Mouse (Mus musculus) kidney, adult 18-20 months (tissue): ENCODE results near the gene Pxn.
"Not testable (repeated sequence)": the region's sequence is repeated elsewhere in the genome, so short reads cannot be mapped to it uniquely, and the experiment has no call there.

Experiments
- DNase-seq: peaks from one replicate; pipeline ENCODE4 v3.0.0; 2021

Gene Pxn

DNA sequence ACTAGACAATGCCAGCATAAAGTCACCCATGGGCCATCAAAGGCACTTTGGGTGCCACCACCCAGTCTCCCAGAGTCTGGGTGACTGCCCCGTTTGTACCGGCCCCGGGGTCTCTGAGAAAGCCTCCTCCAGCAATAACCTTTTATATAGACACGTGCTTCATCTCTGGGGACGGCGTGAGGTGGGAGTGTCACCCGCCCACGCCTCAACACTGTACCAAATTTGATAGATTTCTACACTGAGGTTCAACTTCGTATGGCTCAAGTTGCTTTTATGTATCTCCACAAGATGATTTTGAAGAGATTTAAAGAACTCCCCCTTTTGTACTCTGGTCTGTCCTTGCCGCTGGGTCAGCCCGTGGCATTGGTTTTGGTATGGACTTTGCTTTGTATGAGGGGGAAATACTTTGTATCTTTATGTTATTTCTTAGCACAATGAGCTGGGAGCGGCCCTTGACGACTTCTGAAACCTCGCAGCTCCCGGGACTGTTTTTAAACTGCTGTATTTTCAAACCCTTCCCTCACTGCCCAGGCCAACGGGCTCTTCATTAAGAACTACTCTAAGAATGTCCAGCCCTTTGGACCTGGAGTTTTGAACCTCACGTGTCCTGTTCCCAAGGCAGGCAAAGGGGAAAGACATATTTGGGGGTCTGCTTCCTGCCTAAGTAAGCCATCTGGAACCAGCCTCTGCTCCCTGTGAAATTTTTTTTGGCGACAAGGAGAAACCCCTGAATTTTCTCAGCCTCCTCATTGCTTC, 48.2 kb downstream of the Pxn start:
- DNase-seq, result no peak

DNA sequence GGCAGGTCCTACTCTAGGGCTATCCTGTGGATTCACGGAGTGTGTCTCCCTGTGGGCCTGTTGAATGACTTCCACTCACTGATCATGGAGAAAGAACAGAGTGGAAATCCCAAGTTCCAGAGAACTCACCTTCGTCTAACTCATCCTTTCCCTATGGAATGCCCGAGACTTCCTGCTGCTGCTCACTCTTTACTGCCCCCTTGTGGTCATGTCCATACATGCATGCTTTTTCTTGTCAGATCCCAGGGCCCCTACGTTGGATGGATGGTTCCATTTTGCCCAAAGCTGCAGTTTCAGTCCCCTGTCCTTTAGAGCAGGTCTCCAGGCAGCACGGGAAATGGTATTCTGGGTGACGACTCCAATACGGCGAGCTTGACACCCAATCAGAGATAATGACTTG, 49.7 kb downstream of the Pxn start:
- DNase-seq, result peak; percentile 81

DNA sequence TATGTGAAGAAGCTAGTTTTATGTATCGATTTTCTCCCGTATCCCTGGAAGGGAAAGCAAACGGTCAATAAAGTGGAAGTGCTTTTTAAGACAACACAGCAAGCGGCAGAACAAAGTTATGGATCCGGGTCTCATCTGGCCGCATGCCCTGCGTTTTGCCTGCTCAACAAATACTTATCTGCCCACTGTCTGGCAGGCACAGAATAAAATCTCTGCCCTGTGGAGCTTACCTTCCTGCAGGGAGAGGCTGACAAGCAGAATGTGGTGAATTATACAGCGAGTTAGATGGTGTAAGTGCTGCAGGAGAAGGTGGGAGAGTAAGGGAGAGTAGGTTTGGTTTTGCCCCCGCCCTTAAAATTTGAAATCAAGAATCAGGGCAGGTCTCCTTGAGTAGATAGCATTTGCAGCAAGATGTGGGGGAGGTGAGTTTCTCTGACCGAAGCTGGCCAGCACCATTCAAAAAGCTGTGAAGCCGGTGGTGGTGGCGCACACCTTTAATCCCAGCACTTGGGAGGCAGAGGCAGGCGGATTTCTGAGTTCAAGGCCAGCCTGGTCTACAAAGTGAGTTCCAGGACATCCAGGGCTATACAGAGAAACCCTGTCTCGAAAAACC, 51.8 kb downstream of the Pxn start:
- no peak for DNase-seq

GRCm38 (mm10) chr5:115559237-115560101, 53.0 kb downstream of the Pxn start, which contains the start of gene Rplp0:
Rplp0 (plus strand) TSS chr5:115559467.
- DNase-seq, result peak; percentile 100

DNA sequence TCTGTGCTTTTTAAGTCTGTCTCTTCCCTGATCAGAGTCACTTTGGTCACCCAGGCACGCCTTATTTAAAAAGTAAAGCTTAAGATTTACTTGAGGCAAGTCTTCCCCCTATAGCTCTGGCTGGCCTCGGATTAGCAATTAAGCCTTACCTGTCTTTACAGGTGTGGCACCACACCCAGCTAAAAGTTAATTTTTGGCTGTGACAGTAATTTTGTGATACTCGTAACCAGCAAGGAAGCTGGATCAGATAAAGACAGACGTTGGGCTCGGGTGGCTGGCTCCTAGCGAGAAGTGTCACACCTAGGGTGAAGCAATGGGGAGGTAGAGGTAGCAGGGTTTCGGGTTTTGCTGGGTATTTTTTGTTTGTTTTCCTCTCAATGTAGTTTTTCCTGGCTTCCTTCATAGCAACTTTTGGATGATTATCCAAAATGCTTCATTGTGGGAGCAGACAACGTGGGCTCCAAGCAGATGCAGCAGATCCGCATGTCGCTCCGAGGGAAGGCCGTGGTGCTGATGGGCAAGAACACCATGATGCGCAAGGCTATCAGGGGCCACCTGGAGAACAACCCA, 53.9 kb downstream of the Pxn start:
- no peak for DNase-seq

DNA sequence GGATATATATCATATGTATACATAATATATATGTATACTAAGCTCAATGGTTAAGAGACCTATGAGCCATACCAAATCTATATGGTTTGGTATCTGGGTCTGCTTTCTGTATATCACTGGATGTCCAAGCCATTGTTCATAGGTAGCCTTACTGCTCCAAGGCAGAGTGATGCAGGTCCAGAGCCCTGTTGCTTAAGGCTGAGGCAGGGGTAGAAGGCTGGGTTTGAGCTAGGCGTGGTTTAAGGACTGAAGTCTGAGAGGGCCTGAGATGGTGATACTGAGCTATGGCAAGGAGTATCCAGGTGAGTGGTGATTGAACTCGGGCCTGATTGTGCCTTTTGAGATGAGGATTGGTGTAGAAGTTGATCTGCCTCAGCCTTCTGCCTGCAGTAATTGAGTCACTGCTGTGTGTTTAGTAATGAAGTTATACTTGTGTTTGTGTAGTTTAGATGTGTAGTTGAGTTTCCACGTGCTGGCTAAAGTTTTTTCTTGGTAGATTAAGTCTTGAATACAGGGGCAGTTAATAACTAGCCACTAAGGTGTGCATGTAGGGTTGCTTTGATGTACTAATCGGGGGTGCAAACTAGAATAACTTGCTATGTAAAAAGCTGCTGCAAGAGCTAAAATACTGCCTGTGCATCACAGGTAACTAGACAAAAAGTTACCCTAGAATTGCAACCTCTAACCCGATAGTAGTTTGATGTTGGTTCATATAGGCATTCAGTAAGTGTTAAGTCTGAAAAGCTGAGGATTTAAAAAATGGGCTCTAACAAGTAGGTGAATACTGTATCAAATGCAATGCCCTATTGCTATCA, 57.5 kb downstream of the Pxn start:
- no peak for DNase-seq

GRCm38 (mm10) chr5:115564737-115565393, 58.4 kb downstream of the Pxn start, which contains the start of gene Gcn1l1:
Gcn1l1 (plus strand) TSS chr5:115565254.
- DNase-seq, result peak; percentile 81

GRCm38 (mm10) chr5:115565403-115565802, 58.9 kb downstream of the Pxn start:
- DNase-seq, result no peak

DNA sequence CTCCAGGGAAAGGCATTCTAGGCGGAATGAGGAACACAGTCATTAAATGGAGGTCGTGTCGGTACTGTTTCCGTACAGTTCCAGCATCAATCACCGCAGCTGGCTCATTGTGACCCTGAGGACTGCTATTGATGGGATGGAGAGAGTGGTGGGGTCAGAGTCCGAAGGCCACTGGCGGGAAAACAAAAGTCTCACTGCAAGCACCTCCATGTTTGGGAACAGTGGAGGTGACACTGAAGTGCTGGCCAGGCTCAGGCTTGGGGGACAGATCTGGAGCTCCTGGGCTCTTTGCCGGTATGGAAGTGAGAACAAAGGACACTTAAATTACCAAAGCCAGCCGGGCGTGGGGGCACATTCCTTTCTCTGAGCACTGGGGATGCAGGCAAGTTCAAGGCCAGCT, 62.2 kb downstream of the Pxn start:
- DNase-seq, result peak; percentile 60

GRCm38 (mm10) chr5:115569308-115569707, 62.8 kb downstream of the Pxn start:
- DNase-seq, result no peak

DNA sequence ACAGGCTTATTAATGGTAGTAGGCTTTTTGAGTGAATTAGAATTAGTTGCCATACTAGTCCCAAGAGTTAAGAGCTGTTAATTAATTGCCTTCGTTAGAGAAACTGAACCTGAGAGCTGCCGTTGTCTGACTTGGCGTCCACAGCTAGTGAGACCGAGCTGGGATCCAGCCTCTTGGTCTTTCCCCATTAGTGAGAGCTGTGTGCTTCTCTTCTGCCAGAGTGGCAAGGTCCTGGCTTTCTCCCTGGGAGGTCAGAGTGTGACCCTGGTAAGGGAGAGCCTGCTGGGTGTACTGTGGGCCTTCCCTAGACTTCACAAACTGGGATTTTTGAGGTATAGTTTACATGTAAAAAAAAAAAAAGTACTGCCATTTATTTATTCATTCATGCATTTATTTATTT, 63.2 kb downstream of the Pxn start:
- no peak for DNase-seq

DNA sequence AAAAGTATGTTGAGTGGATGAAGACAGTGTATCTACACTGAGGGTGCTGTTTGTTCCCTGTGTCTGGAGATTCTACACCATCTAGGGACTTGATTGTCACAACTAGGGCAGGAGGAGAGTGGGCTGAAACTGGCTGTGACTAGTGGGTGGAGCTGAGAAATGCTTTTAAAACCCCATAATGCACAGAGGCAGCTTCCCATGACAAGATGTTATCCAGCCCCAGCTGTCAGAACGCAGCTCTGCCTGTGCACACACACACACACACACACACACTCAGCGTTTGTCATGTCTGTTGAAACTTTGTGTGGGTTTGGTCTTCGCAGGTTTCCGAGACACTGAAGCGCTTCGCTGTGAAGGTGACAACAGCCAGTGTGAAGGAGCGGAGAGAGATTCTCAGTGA, 64.6 kb downstream of the Pxn start:
- no peak for DNase-seq

- peak; percentile 75 for DNase-seq
Observed at GRCm38 (mm10) chr5:115572679-115573535, 66.4 kb downstream of the Pxn start.

DNA sequence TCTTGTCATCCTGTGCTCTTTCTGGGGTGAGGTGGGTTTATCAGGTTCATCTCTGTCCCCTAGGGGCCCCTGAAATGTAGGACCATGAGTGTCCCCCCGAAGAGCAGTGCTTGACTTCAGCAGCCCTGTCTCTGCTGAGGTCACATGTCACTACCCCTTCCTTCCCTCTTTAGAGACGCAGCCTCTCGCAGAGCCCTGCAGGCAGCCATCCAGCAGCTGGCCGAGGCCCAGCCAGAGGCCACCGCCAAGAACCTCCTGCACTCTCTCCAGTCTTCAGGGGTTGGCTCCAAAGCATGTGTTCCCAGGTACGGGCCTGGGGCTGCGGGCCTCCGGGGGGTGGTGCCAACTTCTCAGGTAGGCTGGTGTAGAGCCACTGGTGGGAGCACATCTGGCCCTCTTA, 68.5 kb downstream of the Pxn start:
- DNase-seq, result peak; percentile 79

DNA sequence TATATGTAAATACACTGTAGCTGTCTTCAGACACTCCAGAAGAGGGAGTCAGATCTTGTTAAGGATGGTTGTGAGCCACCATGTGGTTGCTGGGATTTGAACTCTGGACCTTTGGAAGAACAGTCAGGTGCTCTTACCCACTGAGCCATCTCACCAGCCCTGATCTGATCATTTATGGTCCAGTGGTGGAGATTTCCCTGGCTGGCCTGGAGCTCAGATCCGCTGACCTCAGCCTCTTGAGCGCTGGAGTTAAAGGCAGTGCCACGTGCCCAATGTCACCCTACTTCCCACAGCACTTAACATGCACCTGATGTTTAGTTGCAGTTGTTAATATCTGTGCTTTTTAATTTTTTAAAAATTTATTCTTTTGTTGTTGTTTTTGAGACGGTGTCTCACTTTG, 71.2 kb downstream of the Pxn start:
- DNase-seq, result not testable (repeated sequence)

- DNase-seq, result no peak
Observed at GRCm38 (mm10) chr5:115578922-115579321, 72.4 kb downstream of the Pxn start.

GRCm38 (mm10) chr5:115579363-115579762, 72.9 kb downstream of the Pxn start:
- no peak for DNase-seq

DNA sequence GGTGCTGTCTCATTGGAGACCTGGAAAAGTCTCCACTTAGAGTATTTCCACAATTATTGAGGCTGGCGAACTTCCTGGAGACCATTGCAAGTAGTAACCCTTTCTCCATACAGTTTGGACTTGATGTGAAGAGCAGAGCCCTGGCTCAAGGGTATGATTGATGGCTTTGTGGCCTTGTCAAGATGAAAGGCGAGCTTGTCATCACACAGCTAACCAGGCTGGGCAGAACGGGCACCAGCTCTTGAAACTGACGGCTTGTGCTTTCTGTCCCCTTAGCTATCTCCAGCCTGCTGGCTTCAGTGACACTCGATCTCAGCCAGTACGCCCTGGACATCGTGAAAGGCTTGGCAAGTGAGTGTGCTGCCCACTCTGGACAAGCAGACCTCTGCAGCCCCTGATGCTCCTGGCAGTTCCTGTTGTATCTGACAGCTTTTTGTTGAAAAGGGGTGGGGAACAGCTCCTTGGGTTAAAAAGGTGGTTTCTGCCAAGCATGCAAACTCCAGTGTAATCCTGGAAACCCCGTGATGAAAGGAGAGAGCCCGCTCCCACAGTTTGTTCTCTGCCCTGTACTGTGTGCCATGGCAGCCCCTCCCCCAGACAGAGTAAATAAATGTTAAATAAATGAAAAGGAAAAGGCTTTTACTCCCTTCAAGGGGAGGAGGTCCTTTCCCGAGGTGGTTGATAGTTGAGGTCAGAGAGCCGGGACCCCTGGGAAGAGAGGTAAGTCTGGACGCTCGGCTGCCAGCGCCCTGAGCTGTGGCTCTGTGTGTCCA, 73.9 kb downstream of the Pxn start:
- DNase-seq, result no peak

- DNase-seq, result no peak
Observed at GRCm38 (mm10) chr5:115581662-115582061, 75.2 kb downstream of the Pxn start.

DNA sequence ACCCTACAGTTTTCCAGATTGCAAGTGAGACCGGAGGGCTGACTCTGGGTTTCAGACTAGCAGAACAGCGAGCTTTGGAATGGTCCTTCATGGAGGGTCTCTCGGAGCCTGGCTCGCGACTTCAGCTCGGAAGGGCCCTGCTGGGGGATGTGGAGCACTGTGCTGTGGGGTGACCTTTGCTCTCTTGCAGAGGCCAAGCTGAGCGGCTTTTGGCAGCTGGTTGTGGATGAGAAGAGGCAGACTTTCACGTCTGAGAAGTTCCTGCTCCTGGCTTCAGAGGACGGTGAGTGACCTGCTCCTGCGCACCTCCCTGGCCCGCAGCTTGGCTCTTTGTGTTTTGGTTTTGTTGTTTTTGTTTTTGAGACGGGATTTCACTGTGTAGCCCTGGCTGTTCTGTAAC, 79.1 kb downstream of the Pxn start:
- DNase-seq, result peak; percentile 57
